Mouse (Mus musculus): ENCODE measurements around the gene Stard5. TPM values are rescaled to one million over a fixed set of nuclear protein-coding genes. Genes with fewer than 3 reads are reported as not detected.

Gene Stard5
- polyA plus RNA-seq, 1 experiment: 14.3 TPM

- H3K4me3 ChIP-seq (replicated peaks; ENCODE audit: extremely low read depth, low read depth, low read length): no peak overlapping the region
- H3K4me1 ChIP-seq (ENCODE audit: control insufficient read depth, insufficient read depth, low read length): no peaks in the 10 kb centered on the region; the same call in 1 of the 2 replicates
- TF ChIP-seq CTCF (IDR thresholded peaks at IDR 0.05; ENCODE audit: insufficient read depth, low read length): no peak
- no peak for TF ChIP-seq POLR2A (IDR thresholded peaks at IDR 0.05; ENCODE audit: borderline replicate concordance, extremely low read depth, low read depth, low read length)
- no peak for DNase-seq
- WGBS: 87% methylated on average over 6 of the region's 6 CpGs
Measured at GRCm38 (mm10) chr7:83643581-83643980, 11.8 kb downstream of the Stard5 start.

GRCm38 (mm10) chr7:83644761-83645160, 13.0 kb downstream of the Stard5 start:
- Histone ChIP-seq H3K4me1 (ENCODE audit: control insufficient read depth, insufficient read depth, low read length) (no peaks in the 10 kb centered on the region; the same call in 1 of the 2 replicates), H3K4me3 (replicated peaks; ENCODE audit: extremely low read depth, low read depth, low read length) (no peak overlapping the region)
- TF ChIP-seq CTCF (IDR thresholded peaks at IDR 0.05; ENCODE audit: insufficient read depth, low read length) (no peak), POLR2A (IDR thresholded peaks at IDR 0.05; ENCODE audit: borderline replicate concordance, extremely low read depth, low read depth, low read length) (no peak)
- 90% methylated on average over 2 of the region's 2 CpGs for WGBS
- DNase-seq: no peak

- H3K4me1 ChIP-seq (ENCODE audit: control insufficient read depth, insufficient read depth, low read length): no peaks in the 10 kb centered on the region; the same call in 1 of the 2 replicates
- H3K4me3 ChIP-seq (replicated peaks; ENCODE audit: extremely low read depth, low read depth, low read length): no peak overlapping the region
- TF ChIP-seq POLR2A (IDR thresholded peaks at IDR 0.05; ENCODE audit: borderline replicate concordance, extremely low read depth, low read depth, low read length) (no peak), CTCF (IDR thresholded peaks at IDR 0.05; ENCODE audit: insufficient read depth, low read length) (no peak)
- 73% methylated on average over 5 of the region's 5 CpGs for WGBS
- DNase-seq: no peak
Measured at GRCm38 (mm10) chr7:83645476-83645875, 13.7 kb downstream of the Stard5 start.

- DNase-seq: no peak
- no peak overlapping the region for H3K4me3 ChIP-seq (replicated peaks; ENCODE audit: extremely low read depth, low read depth, low read length)
- no peak for TF ChIP-seq POLR2A (IDR thresholded peaks at IDR 0.05; ENCODE audit: borderline replicate concordance, extremely low read depth, low read depth, low read length)
- no peak for TF ChIP-seq CTCF (IDR thresholded peaks at IDR 0.05; ENCODE audit: insufficient read depth, low read length)
- WGBS: 43% methylated on average over 7 of the region's 7 CpGs
- no peaks in the 10 kb centered on the region; the same call in 1 of the 2 replicates for H3K4me1 ChIP-seq (ENCODE audit: control insufficient read depth, insufficient read depth, low read length)
Measured at GRCm38 (mm10) chr7:83648807-83649206, 17.0 kb downstream of the Stard5 start.

GRCm38 (mm10) chr7:83650638-83651037, 18.9 kb downstream of the Stard5 start:
- no peak for DNase-seq
- Histone ChIP-seq H3K4me1 (ENCODE audit: control insufficient read depth, insufficient read depth, low read length) (peaks cover 3% of the 10 kb centered on the region; the same call in 1 of the 2 replicates), H3K4me3 (replicated peaks; ENCODE audit: extremely low read depth, low read depth, low read length) (no peak overlapping the region)
- no peak for TF ChIP-seq CTCF (IDR thresholded peaks at IDR 0.05; ENCODE audit: insufficient read depth, low read length)
- no peak for TF ChIP-seq POLR2A (IDR thresholded peaks at IDR 0.05; ENCODE audit: borderline replicate concordance, extremely low read depth, low read depth, low read length)
- 75% methylated on average over 5 of the region's 5 CpGs for whole genome bisulfite sequencing

- Histone ChIP-seq H3K4me1 (ENCODE audit: control insufficient read depth, insufficient read depth, low read length) (peaks cover 4% of the 10 kb centered on the region; the same call in 1 of the 2 replicates), H3K4me3 (replicated peaks; ENCODE audit: extremely low read depth, low read depth, low read length) (no peak overlapping the region)
- no peak for DNase-seq
- 79% methylated on average over 5 of the region's 5 CpGs for WGBS
- no peak for TF ChIP-seq CTCF (IDR thresholded peaks at IDR 0.05; ENCODE audit: insufficient read depth, low read length)
- TF ChIP-seq POLR2A (IDR thresholded peaks at IDR 0.05; ENCODE audit: borderline replicate concordance, extremely low read depth, low read depth, low read length): no peak
Measured at GRCm38 (mm10) chr7:83652498-83652897, 20.7 kb downstream of the Stard5 start.

- Histone ChIP-seq H3K4me3 (replicated peaks; ENCODE audit: extremely low read depth, low read depth, low read length) (peak overlapping the region; percentile 25), H3K4me1 (ENCODE audit: control insufficient read depth, insufficient read depth, low read length) (peaks cover 4% of the 10 kb centered on the region; the same call in 1 of the 2 replicates)
- TF ChIP-seq POLR2A (IDR thresholded peaks at IDR 0.05; ENCODE audit: borderline replicate concordance, extremely low read depth, low read depth, low read length) (no peak), CTCF (IDR thresholded peaks at IDR 0.05; ENCODE audit: insufficient read depth, low read length) (no peak)
- WGBS: 75% methylated on average over 2 of the region's 2 CpGs
- DNase-seq: no peak
Measured at GRCm38 (mm10) chr7:83653605-83654051, 21.9 kb downstream of the Stard5 start.

GRCm38 (mm10) chr7:83654196-83654595, 22.4 kb downstream of the Stard5 start:
- no peak for DNase-seq
- peaks cover 7% of the 10 kb centered on the region; the same call in 1 of the 2 replicates for H3K4me1 ChIP-seq (ENCODE audit: control insufficient read depth, insufficient read depth, low read length)
- H3K4me3 ChIP-seq (replicated peaks; ENCODE audit: extremely low read depth, low read depth, low read length): peak overlapping the region; percentile 49
- WGBS: 71% methylated on average over 2 of the region's 2 CpGs
- TF ChIP-seq CTCF (IDR thresholded peaks at IDR 0.05; ENCODE audit: insufficient read depth, low read length) (no peak), POLR2A (IDR thresholded peaks at IDR 0.05; ENCODE audit: borderline replicate concordance, extremely low read depth, low read depth, low read length) (no peak)

- no peak for TF ChIP-seq CTCF (IDR thresholded peaks at IDR 0.05; ENCODE audit: insufficient read depth, low read length)
- peak; percentile 24; the same call in 1 of the 2 replicates for TF ChIP-seq POLR2A (IDR thresholded peaks at IDR 0.05; ENCODE audit: borderline replicate concordance, extremely low read depth, low read depth, low read length)
- WGBS: 23% methylated on average over 5 of the region's 5 CpGs
- no peak for DNase-seq
- H3K4me1 ChIP-seq (ENCODE audit: control insufficient read depth, insufficient read depth, low read length): peaks cover 7% of the 10 kb centered on the region; the same call in 1 of the 2 replicates
- H3K4me3 ChIP-seq (replicated peaks; ENCODE audit: extremely low read depth, low read depth, low read length): peak overlapping the region; percentile 55
Measured at GRCm38 (mm10) chr7:83654938-83655630, 23.3 kb downstream of the Stard5 start.

GRCm38 (mm10) chr7:83658716-83659115, 27.0 kb downstream of the Stard5 start:
- WGBS: 27% methylated on average over 1 of the region's 1 CpGs
- H3K4me3 ChIP-seq (replicated peaks; ENCODE audit: extremely low read depth, low read depth, low read length): no peak overlapping the region
- peaks cover 7% of the 10 kb centered on the region; the same call in 1 of the 2 replicates for H3K4me1 ChIP-seq (ENCODE audit: control insufficient read depth, insufficient read depth, low read length)
- no peak for DNase-seq
- TF ChIP-seq POLR2A (IDR thresholded peaks at IDR 0.05; ENCODE audit: borderline replicate concordance, extremely low read depth, low read depth, low read length) (no peak), CTCF (IDR thresholded peaks at IDR 0.05; ENCODE audit: insufficient read depth, low read length) (no peak)
